Comparison of ENCODE assay signal across 24 mouse cellular contexts in the genomic region with DNA sequence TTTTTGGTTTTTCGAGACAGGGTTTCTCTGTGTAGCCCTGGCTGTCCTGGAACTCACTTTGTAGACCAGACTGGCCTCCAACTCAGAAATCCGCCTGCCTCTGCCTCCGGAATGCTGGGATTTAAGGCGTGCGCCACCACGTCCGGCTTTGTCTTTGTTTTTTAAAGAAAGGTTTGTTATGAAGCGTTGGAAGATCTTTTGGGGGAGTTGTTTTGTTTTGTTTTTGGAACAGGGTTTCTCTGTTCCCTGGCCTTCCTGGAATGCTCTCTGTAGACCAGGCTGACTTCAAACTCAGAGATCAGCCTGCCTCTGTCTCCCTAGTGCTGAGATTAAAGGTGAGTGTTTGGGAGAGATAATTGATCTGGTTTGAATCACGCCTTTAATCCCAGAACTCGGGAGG. TPM values are rescaled to one million over a fixed set of nuclear protein-coding genes. Genes with fewer than 3 reads are reported as not detected.
A peak's percentile ranks its signal among the peaks of the same experiment; 100 is the strongest.
DNase-seq lines count a peak whose midpoint lies in the region; TF ChIP-seq lines count a peak whose summit lies in the region.
"Had no signal": no experiment of that assay in that cellular context is flagged by ENCODE, and none has a peak within 500 bp of the region (broad histone marks: within the 10 kb centered on the region; RNA-seq: fewer than 3 reads in every experiment).

No protein-coding gene starts in this region.

- no peak for TF ChIP-seq CTCF in ES-Bruce4 (IDR thresholded peaks at IDR 0.05; ENCODE audit: low read depth, low read length)

- H3K4me1 ChIP-seq in ES-Bruce4 (ENCODE audit: control insufficient read depth, insufficient read depth, low read length): no peaks in the 10 kb centered on the region

- H3K9me3 ChIP-seq in ES-Bruce4 (replicated peaks; ENCODE audit: control insufficient read depth, insufficient read depth, low read length, poor library complexity, severe bottlenecking): no peaks in the 10 kb centered on the region
- H3K9me3 ChIP-seq: G1E had no signal

- DNase-seq in ES-CJ7 (ENCODE audit: low read depth, low spot score): peak; percentile 23
- DNase-seq in R1 (ENCODE audit: low read depth, low spot score): peak; percentile 93
- peak; percentile 63 for DNase-seq in ZHBTc4 (ENCODE audit: low read depth, low spot score)
- DNase-seq in retina, postnatal 1 day: no peak
- DNase-seq in adrenal gland, adult 8-10 months: no peak
- no peak for DNase-seq in left cerebral cortex, postnatal 4 days
- no peak for DNase-seq in cerebellum, postnatal 10 days
- DNase-seq: adrenal gland, adult 2 months; adrenal gland, postnatal 10 days; adrenal gland, postnatal 14 days; adrenal gland, postnatal 25 days; adrenal gland, postnatal 36 days; B cell, adult 2 months; cerebellum, adult 11 months; cerebellum, adult 11-12 months; cerebellum, adult 18-20 months; cerebellum, adult 2 months; cerebellum, adult 8-10 months; cerebellum, adult 9-10 months; cerebellum, adult 9-11 months had no signal

- no peak for TF ChIP-seq EP300 in ES-Bruce4 (IDR thresholded peaks at IDR 0.05; ENCODE audit: insufficient read depth, low read depth, low read length)

- H3K27me3 ChIP-seq in ES-Bruce4 (ENCODE audit: control insufficient read depth, insufficient read depth, low read length, poor library complexity, severe bottlenecking): no peaks in the 10 kb centered on the region
- H3K27me3 ChIP-seq: CH12.LX, Patski had no signal

- no peak overlapping the region for H3K4me3 ChIP-seq in ES-Bruce4 (ENCODE audit: low read depth, low read length)

- TF ChIP-seq POLR2A in ES-Bruce4 (IDR thresholded peaks at IDR 0.05; ENCODE audit: insufficient read depth, low read length): no peak

- H3K36me3 ChIP-seq in ES-Bruce4 (ENCODE audit: control insufficient read depth, insufficient read depth, low read length, poor library complexity, severe bottlenecking): peaks cover 24% of the 10 kb centered on the region

- intact Hi-C loops in left cerebral cortex, postnatal 4 days (cut with DNase I): loop anchor here (10.0 kb wide), 1 partner anchor 442 kb away; no protein-coding TSS in a partner anchor

- peak overlapping the region; percentile 50 for H3K27ac ChIP-seq in ES-Bruce4 (ENCODE audit: insufficient read depth, low read length)

- H3K9ac ChIP-seq in ES-Bruce4 (ENCODE audit: low read depth, poor library complexity, severe bottlenecking): no peak overlapping the region

RNA-seq across cellular contexts. Expression of gene Arl6ip6, which starts 4.9 kb away (rescaled TPM):
- 60.9 and 63.2 TPM in 2 replicates for polyA plus RNA-seq in ES-Bruce4 (2011; ENCODE audit: insufficient read depth, insufficient read length, low read depth, missing spikeins)
- total RNA-seq in adrenal gland, adult 8-10 months (2022): 10 to 100 TPM; 19.2 to 27.1 (median 21.4) TPM
- total RNA-seq in left cerebral cortex, postnatal 4 days (2021): 10 to 100 TPM; 16.4 to 17.6 TPM

RNA-seq across cellular contexts. Expression of gene Prpf40a, which starts 5.3 kb away (rescaled TPM):
- 222 and 252 TPM in 2 replicates for polyA plus RNA-seq in ES-Bruce4 (2011; ENCODE audit: insufficient read depth, insufficient read length, low read depth, missing spikeins)
- 10 to 100 TPM; 76.1 to 81.2 (median 76.7) TPM for total RNA-seq in adrenal gland, adult 8-10 months (2022)
- 10 to 100 TPM; 72.2 to 75.9 TPM for total RNA-seq in left cerebral cortex, postnatal 4 days (2021)

Comparison
In these comparisons a context has a peak if more than half of its experiments do, and no peak if none do; other contexts are left out.
1. DNase-seq: peak in ES-CJ7 (single experiment), R1 (single experiment) and ZHBTc4 (single experiment); none in retina, postnatal 1 day (single experiment), adrenal gland, adult 8-10 months (single experiment), left cerebral cortex, postnatal 4 days (single experiment) and cerebellum, postnatal 10 days (0 of 2).